Mouse (Mus musculus) heart, adult 10 weeks (tissue): ENCODE data around the gene Kif20b. TPM values are rescaled to one million over a fixed set of nuclear protein-coding genes. Genes with fewer than 3 reads are reported as not detected.

Experiments
- polyA plus RNA-seq: library from polyadenylated mRNA; stranded (reverse); fragments of 350-450 nt; fragmentation: Illumina TruSeq; extraction: RNeasy Lipid Tissue Mini Kit (QIAGEN cat#74804); gene quantifications from one replicate; pipeline ENCODE4 v1.2.3, GENCODE M21; 2014; ENCODE audit warnings: low read depth, low replicate concordance

The Kif20b gene
- 0.63 TPM for polyA plus RNA-seq

DNA sequence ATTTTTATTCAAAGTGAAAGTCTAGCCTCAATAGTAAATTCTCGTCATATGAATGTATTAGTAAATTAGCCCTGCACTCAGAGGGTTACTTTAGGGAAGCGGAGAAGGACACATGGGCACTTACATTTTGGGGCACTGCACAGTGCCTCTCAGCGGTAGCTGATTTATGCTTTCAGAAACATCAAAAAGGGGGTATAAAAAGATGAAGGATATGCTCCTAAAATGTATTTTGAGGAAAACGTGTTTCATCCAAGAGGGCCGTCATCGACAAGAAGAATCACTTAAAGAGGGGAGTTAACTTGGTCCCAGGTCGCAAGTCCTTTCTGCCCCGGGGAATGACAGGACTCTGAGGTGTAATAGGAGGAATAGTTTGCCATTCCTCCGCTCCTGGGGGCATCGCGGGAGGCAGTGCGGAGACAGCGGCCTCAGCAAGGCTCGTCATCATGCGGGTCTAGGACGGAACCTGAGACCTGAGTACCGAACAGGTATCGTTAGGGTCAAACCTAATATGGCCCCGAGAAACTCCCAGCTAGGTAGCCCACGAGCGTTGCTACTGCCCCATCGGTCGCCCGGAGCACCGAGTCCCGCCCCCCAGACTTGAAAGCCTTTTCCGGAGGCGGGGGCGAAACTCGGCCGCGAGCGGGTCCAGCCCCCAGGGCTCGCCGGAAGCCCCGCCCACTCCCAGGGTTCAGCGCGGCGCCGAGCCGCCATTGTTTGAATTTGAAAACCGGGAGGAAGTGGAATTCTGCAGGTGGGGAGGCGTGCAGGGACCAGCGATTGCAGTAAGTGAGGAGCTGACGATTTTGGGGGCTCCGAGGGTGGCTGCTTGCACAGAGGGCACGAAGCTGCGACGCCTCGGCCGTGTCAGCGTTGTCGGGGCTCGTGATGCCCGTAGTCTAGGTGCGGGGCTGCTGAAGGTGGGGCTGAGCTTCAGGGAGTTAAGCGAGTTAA is at the start of gene Kif20b:
Gene Kif20b, plus strand, starts transcription at position 710 of the 951 bp plus-strand sequence.

GRCm38 (mm10) chr19:34878603-34879541 is 43.3 kb upstream of the Kif20b start, which contains the start of gene Pank1:
Pank1 (minus strand) TSS chr19:34879455.

Other genes starting within 250 kb of the Kif20b start
- gene Slc16a12, start 175.1 kb upstream of the Kif20b start, polyA plus RNA-seq: 2.5 TPM
- gene Pank1, start 42.9 kb upstream of the Kif20b start, polyA plus RNA-seq: 38.0 TPM